Mouse (Mus musculus) limb, embryonic 14.5 days (tissue): Measurements from ENCODE around the gene Mrpl28. TPM values are rescaled to one million over a fixed set of nuclear protein-coding genes. Genes with fewer than 3 reads are reported as not detected.
"Not testable (repeated sequence)": the region's sequence is repeated elsewhere in the genome, so short reads cannot be mapped to it uniquely, and the experiment has no call there.

ENCODE experiments used
- ATAC-seq: fragments of 200-750 bp; cut with Nextera tagmentation; 2 replicates; pipeline ENCODE4 v1.8.0; 2017; ENCODE audit warnings: low read depth, moderate number of reproducible peaks, moderate TSS enrichment; ENCODE audit not compliant: low FRiP score
- DNase-seq: peaks from one replicate; pipeline ENCODE4 v3.0.0-alpha.2; 2015; ENCODE audit warnings: low spot score
- H3K27ac ChIP-seq: fragments of 300-500 bp; sonication (generic); replicated peaks from 2 replicates; pipeline ENCODE4 v1.5.1; 2014; ENCODE audit warnings: low read depth, mild to moderate bottlenecking, low read length, moderate library complexity, mixed read lengths
- H3K27me3 ChIP-seq: fragments of 300-500 bp; sonication (generic); 2 replicates; pipeline ENCODE4 v1.6.1; 2014; ENCODE audit warnings: low read length, mixed read lengths; ENCODE audit not compliant: control insufficient read depth, insufficient read depth
- H3K36me3 ChIP-seq: fragments of 300-500 bp; sonication (generic); 2 replicates; pipeline ENCODE4 v1.6.1; 2014; ENCODE audit warnings: mild to moderate bottlenecking, low read length, moderate library complexity, mixed read lengths; ENCODE audit not compliant: control insufficient read depth, insufficient read depth
- H3K4me1 ChIP-seq: fragments of 300-500 bp; sonication (generic); 2 replicates; pipeline ENCODE4 v1.6.1; 2014; ENCODE audit warnings: antibody characterized with exemption, low read length, mixed read lengths; ENCODE audit not compliant: control insufficient read depth, insufficient read depth
- H3K4me2 ChIP-seq: fragments of 300-500 bp; sonication (generic); replicated peaks from 2 replicates; pipeline ENCODE4 v1.6.1; 2014; ENCODE audit warnings: low read depth, mild to moderate bottlenecking, low read length, moderate library complexity; ENCODE audit not compliant: severe bottlenecking
- H3K4me3 ChIP-seq: fragments of 300-500 bp; sonication (generic); replicated peaks from 2 replicates; pipeline ENCODE4 v1.5.1; 2014; ENCODE audit warnings: low read length
- H3K9ac ChIP-seq: fragments of 300-500 bp; sonication (generic); 2 replicates; pipeline ENCODE4 v1.6.1; 2014; ENCODE audit warnings: mild to moderate bottlenecking, low read depth, low read length, moderate library complexity; ENCODE audit not compliant: severe bottlenecking
- H3K9me3 ChIP-seq: fragments of 300-500 bp; sonication (generic); 2 replicates; pipeline ENCODE4 v1.6.1; 2016; ENCODE audit warnings: low read length; ENCODE audit not compliant: control insufficient read depth
- POLR2A ChIP-seq: fragments of 200-500 bp; IDR thresholded peaks from 2 replicates; pipeline ENCODE4 v1.8.0; 2012; ENCODE audit warnings: inconsistent platforms, mild to moderate bottlenecking, moderate library complexity, borderline replicate concordance; ENCODE audit not compliant: insufficient read depth, insufficient read length; ENCODE audit errors: extremely low read depth
- WGBS: fragments of 180-500 bp; shearing (Covaris S2); extraction: QIAGEN DNeasy Blood & Tissue Kit; methylation state at CpG from one replicate; pipeline ENCODE4 v1.1.7; 2014; 5-methylcytosine and 5-hydroxymethylcytosine counted together
- polyA plus RNA-seq, 2 experiments: library from polyadenylated mRNA; depleted of rRNA in 1 of 2; stranded (reverse) in 1 of 2; unstranded in 1 of 2; fragments of >200 nt; fragmentation: Nextera tagmentation in 1 of 2; extraction: Ambion mirVana in 1 of 2; gene quantifications; 2 replicates each; pipeline versions ENCODE4 v1.2.1 to v1.2.3; 2012 to 2014

The Mrpl28 gene
- polyA plus RNA-seq, 2 experiments: 98.9 to 182 TPM

DNA sequence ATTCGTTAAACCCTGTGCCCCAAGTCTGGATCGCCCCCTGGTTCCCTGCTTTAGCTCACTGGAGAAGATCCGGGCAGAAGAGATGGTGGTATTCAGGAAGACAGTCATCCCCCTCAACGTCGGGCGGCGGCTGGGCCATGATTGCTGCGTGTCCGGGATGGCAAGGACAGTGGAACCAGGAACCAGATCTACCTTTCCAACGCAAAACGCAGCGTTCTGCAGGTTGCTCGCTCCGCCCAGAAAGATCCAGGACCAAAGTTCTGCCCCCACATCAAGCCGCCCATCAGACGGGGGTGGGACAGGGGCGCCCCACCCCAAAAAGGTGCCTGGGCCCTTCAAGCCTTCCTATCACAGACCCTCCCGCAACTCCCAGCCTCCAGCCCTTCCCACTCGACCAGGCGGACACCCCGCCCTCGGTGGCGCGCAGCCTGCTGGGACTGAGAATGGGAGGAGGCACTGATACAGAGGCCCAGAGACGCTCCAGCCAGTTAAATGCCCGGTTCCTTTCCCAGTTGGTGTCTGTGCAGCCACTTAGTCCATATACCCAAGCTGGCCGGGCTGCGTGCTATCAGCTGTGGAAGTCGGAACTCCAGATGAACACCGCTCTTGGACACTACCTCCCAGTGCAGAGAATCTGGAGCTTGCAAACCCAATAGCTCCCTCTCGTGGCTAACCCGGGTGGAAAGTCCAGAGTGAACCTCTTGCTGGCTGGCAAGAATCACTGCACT lies 33.2 kb upstream of the Mrpl28 start, which contains the start of gene Decr2:
Decr2 (minus strand) TSS at position 433 of the 728 bp plus-strand sequence.
- WGBS: 2% methylated on average over 30 of the region's 32 CpGs
- Histone ChIP-seq H3K36me3 (0 out of 2 replicates have a peak, but pooled peaks cover 10% of the 10 kb centered on the region), H3K9ac (peak within 1 kb of the TSS; percentile 71), H3K4me3 (peak within 1 kb of the TSS; percentile 57), H3K27me3 (no peaks in the 10 kb centered on the region), H3K4me2 (peak within 1 kb of the TSS; percentile 83), H3K9me3 (no peaks in the 10 kb centered on the region), H3K4me1 (no peaks in the 10 kb centered on the region), H3K27ac (peak within 1 kb of the TSS; percentile 58)
- peak; percentile 89 for ATAC-seq
- no peak for TF ChIP-seq POLR2A
- DNase-seq: peak; percentile 92

- Histone ChIP-seq H3K4me3 (peak overlapping the region; percentile 64), H3K4me1 (no peaks in the 10 kb centered on the region; the same call in 1 of the 2 replicates), H3K27ac (peak overlapping the region; percentile 67; the same call in 1 of the 2 replicates), H3K9ac (peak overlapping the region; percentile 86), H3K9me3 (no peaks in the 10 kb centered on the region), H3K36me3 (0 out of 2 replicates have a peak, but pooled peaks cover 10% of the 10 kb centered on the region), H3K27me3 (no peaks in the 10 kb centered on the region), H3K4me2 (peak overlapping the region; percentile 77)
- no peak for TF ChIP-seq POLR2A
- ATAC-seq (no peak), DNase-seq (no peak)
- 22% methylated on average over 9 of the region's 9 CpGs for WGBS
Measured at GRCm38 (mm10) chr17:26094531-26095110, 28.7 kb upstream of the Mrpl28 start.

- peak; percentile 80; the same call in 1 of the 2 replicates for TF ChIP-seq POLR2A
- Histone ChIP-seq H3K4me1 (no peaks in the 10 kb centered on the region; the same call in 1 of the 2 replicates), H3K9me3 (no peaks in the 10 kb centered on the region), H3K9ac (peak within 1 kb of the TSS; percentile 86), H3K36me3 (0 out of 2 replicates have a peak, but pooled peaks cover 10% of the 10 kb centered on the region), H3K27ac (peak within 1 kb of the TSS; percentile 67), H3K4me3 (peak within 1 kb of the TSS; percentile 64), H3K4me2 (peak within 1 kb of the TSS; percentile 77), H3K27me3 (no peaks in the 10 kb centered on the region)
- 3% methylated on average over 44 of the region's 47 CpGs for WGBS
- ATAC-seq: peak; percentile 80
- peak; percentile 49 for DNase-seq
Measured at GRCm38 (mm10) chr17:26095121-26095740, 28.1 kb upstream of the Mrpl28 start, which contains the start of gene Nme4. Nme4 (minus strand) TSS chr17:26095602.

GRCm38 (mm10) chr17:26098461-26098860 lies 24.8 kb upstream of the Mrpl28 start:
- no peak for ATAC-seq
- DNase-seq: no peak

GRCm38 (mm10) chr17:26099316-26099715 lies 24.0 kb upstream of the Mrpl28 start:
- 59% methylated on average over 3 of the region's 3 CpGs for WGBS
- DNase-seq, H3K36me3 ChIP-seq, H3K4me3 ChIP-seq, H3K27ac ChIP-seq, H3K9me3 ChIP-seq, H3K9ac ChIP-seq, ATAC-seq, H3K4me1 ChIP-seq, H3K4me2 ChIP-seq, H3K27me3 ChIP-seq: not testable (repeated sequence)

More at GRCm38 (mm10) chr17:26098461-26098860, 24.8 kb upstream of the Mrpl28 start:
- Histone ChIP-seq H3K27ac (no peak overlapping the region), H3K4me3 (no peak overlapping the region), H3K27me3 (no peaks in the 10 kb centered on the region), H3K9me3 (no peaks in the 10 kb centered on the region), H3K9ac (no peak overlapping the region), H3K4me1 (no peaks in the 10 kb centered on the region; the same call in 1 of the 2 replicates), H3K36me3 (no peaks in the 10 kb centered on the region), H3K4me2 (no peak overlapping the region)
- WGBS: 90% methylated on average over 7 of the region's 7 CpGs
- no peak for TF ChIP-seq POLR2A
